ENCODE assay signal across 10 mouse cellular contexts in the genomic region with DNA sequence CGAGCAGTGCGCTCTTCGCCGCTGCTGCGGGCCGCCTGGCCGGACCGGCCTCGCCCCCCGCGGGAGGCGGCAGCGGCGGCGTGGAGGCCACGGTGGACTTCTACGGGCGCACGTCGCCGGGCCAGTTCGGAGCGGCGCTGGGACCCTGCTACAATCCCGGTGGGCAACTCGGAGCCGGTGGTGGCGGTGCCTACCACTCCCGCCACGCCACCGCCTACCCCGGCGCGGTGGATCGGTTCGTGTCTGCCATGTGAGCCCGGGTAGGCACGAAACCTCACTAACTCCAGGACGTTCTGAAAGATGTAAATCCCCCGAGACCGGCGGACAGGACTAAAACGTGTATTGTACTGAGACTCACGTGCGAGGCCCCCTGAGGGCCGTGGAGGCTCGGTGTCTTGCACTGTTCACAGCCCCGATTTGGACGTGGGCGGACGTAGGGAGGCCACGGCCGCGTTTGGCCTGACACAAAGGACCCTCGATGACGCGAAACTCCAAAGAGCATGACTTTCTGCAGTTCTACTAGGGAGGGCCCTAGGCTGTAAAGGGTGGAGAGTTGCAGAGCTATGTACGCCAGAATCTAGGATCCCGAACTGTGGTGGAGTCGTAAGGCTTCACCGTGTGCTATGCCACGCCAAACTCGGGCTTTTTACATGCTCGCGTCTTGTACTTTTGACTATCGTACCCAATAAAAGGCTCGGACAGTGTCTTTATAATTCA. TPM values are rescaled to one million over a fixed set of nuclear protein-coding genes. Genes with fewer than 3 reads are reported as not detected.
A peak's percentile ranks its signal among the peaks of the same experiment; 100 is the strongest.
DNase-seq lines count a peak whose midpoint lies in the region; ATAC-seq and TF ChIP-seq lines count a peak whose summit lies in the region.
"Had no signal": no experiment of that assay in that cellular context is flagged by ENCODE, and none has a peak within 500 bp of the region (broad histone marks: within the 10 kb centered on the region; RNA-seq: fewer than 3 reads in every experiment).

No protein-coding gene starts in this region.

- peak overlapping the region; percentile 60 for H3K4me2 ChIP-seq in heart, embryonic 11.5 days
- H3K4me2 ChIP-seq in forebrain, embryonic 15.5 days (replicated peaks) = peak overlapping the region; percentile 50; the same call in 1 of the 2 replicates
- H3K4me2 ChIP-seq in liver, postnatal 0 days (ENCODE audit: low read depth, low read length) = no peak overlapping the region; the same call in 1 of the 2 replicates

- no peak for TF ChIP-seq POLR2A in ES-Bruce4 (IDR thresholded peaks at IDR 0.05; ENCODE audit: insufficient read depth, low read length)

- no peak for TF ChIP-seq CTCF in ES-Bruce4 (IDR thresholded peaks at IDR 0.05; ENCODE audit: low read depth, low read length)
- TF ChIP-seq CTCF in liver, postnatal 0 days (IDR thresholded peaks at IDR 0.05; ENCODE audit: low read depth) = no peak

- no peaks in the 10 kb centered on the region for H3K9me3 ChIP-seq in heart, embryonic 11.5 days (replicated peaks; ENCODE audit: control insufficient read depth, low read length)
- H3K9me3 ChIP-seq in ES-Bruce4 (replicated peaks; ENCODE audit: control insufficient read depth, insufficient read depth, low read length, poor library complexity, severe bottlenecking) = no peaks in the 10 kb centered on the region
- H3K9me3 ChIP-seq in forebrain, embryonic 15.5 days = no peaks in the 10 kb centered on the region
- no peaks in the 10 kb centered on the region for H3K9me3 ChIP-seq in liver, postnatal 0 days (ENCODE audit: low read length)

- H3K4me1 ChIP-seq in heart, embryonic 11.5 days (ENCODE audit: control insufficient read depth, insufficient read depth, low read length) = no peaks in the 10 kb centered on the region; the same call in 1 of the 2 replicates
- H3K4me1 ChIP-seq in ES-Bruce4 (ENCODE audit: control insufficient read depth, insufficient read depth, low read length) = no peaks in the 10 kb centered on the region
- H3K4me1 ChIP-seq in forebrain, embryonic 15.5 days = peaks cover 24% of the 10 kb centered on the region
- no peaks in the 10 kb centered on the region for H3K4me1 ChIP-seq in liver, postnatal 0 days (ENCODE audit: insufficient read depth)

- TF ChIP-seq EP300 in ES-Bruce4 (IDR thresholded peaks at IDR 0.05; ENCODE audit: insufficient read depth, low read depth, low read length) = no peak
- no peak for TF ChIP-seq EP300 in liver, postnatal 0 days (IDR thresholded peaks at IDR 0.05; ENCODE audit: low read depth)

- H3K9ac ChIP-seq in heart, embryonic 11.5 days (ENCODE audit: low read depth, low read length) = no peak overlapping the region
- H3K9ac ChIP-seq in ES-Bruce4 (ENCODE audit: low read depth, poor library complexity, severe bottlenecking) = peak overlapping the region; percentile 75
- no peak overlapping the region for H3K9ac ChIP-seq in forebrain, embryonic 15.5 days (replicated peaks)
- no peak overlapping the region for H3K9ac ChIP-seq in liver, postnatal 0 days (replicated peaks)

- H3K36me3 ChIP-seq in heart, embryonic 11.5 days (ENCODE audit: control insufficient read depth, insufficient read depth, low read length) = no peaks in the 10 kb centered on the region
- no peaks in the 10 kb centered on the region for H3K36me3 ChIP-seq in ES-Bruce4 (ENCODE audit: control insufficient read depth, insufficient read depth, low read length, poor library complexity, severe bottlenecking)
- H3K36me3 ChIP-seq in forebrain, embryonic 15.5 days = no peaks in the 10 kb centered on the region
- H3K36me3 ChIP-seq in liver, postnatal 0 days (replicated peaks; ENCODE audit: insufficient read depth, low read length) = no peaks in the 10 kb centered on the region

- H3K27ac ChIP-seq in heart, embryonic 11.5 days (ENCODE audit: low read depth, low read length) = no peak overlapping the region
- H3K27ac ChIP-seq in ES-Bruce4 (ENCODE audit: insufficient read depth, low read length) = no peak overlapping the region
- H3K27ac ChIP-seq in forebrain, embryonic 15.5 days (replicated peaks) = no peak overlapping the region
- H3K27ac ChIP-seq in liver, postnatal 0 days (ENCODE audit: low read depth) = no peak overlapping the region

- DNase-seq in heart, adult 11 months = no peak
- DNase-seq in liver, postnatal 0 days = no peak
- no peak for DNase-seq in layer of hippocampus, adult 11-12 months (ENCODE audit: low spot score)
- no peak for DNase-seq in adrenal gland, postnatal 14 days
- no peak for DNase-seq in left cerebral cortex, adult 8-10 months (ENCODE audit: low spot score in 2 of 2)

- peaks cover 96% of the 10 kb centered on the region for H3K27me3 ChIP-seq in heart, embryonic 11.5 days (ENCODE audit: control insufficient read depth, insufficient read depth, low read length)
- H3K27me3 ChIP-seq in ES-Bruce4 (ENCODE audit: control insufficient read depth, insufficient read depth, low read length, poor library complexity, severe bottlenecking) = peaks cover 16% of the 10 kb centered on the region
- H3K27me3 ChIP-seq in forebrain, embryonic 15.5 days = peaks cover 95% of the 10 kb centered on the region
- peaks cover 97% of the 10 kb centered on the region for H3K27me3 ChIP-seq in liver, postnatal 0 days (ENCODE audit: insufficient read depth, low read length)

- 3% methylated on average over 65 of the region's 67 CpGs for WGBS in heart, embryonic 11.5 days (ENCODE audit: insufficient replicate concordance)
- under 1% methylated on average over 53 of the region's 67 CpGs for WGBS in forebrain, embryonic 15.5 days
- 5% methylated on average over 56 of the region's 67 CpGs for WGBS in liver, postnatal 0 days (ENCODE audit: insufficient replicate concordance)

- ATAC-seq in heart, embryonic 11.5 days (replicated peaks; ENCODE audit: insufficient number of reproducible peaks, low FRiP score, low TSS enrichment) = no peak
- ATAC-seq in forebrain, embryonic 15.5 days (replicated peaks) = no peak
- ATAC-seq in liver, postnatal 0 days = no peak

- H3K4me3 ChIP-seq in heart, embryonic 11.5 days (ENCODE audit: low read depth, low read length) = peak overlapping the region; percentile 42
- H3K4me3 ChIP-seq in ES-Bruce4 (ENCODE audit: low read depth, low read length) = peak overlapping the region; percentile 64
- H3K4me3 ChIP-seq in forebrain, embryonic 15.5 days = peak overlapping the region; percentile 40; the same call in 1 of the 2 replicates
- H3K4me3 ChIP-seq in liver, postnatal 0 days (ENCODE audit: low read depth, low read length) = peak overlapping the region; percentile 33; the same call in 1 of the 2 replicates

RNA-seq across cellular contexts. Expression of gene Foxe1, which starts 1.8 kb away (rescaled TPM):
- polyA plus RNA-seq in heart, embryonic 11.5 days (2014; fragmentation: Nextera tagmentation; extraction: Ambion mirVana) = 0.07 TPM in 2 replicates
- 0.55 and 0.78 TPM in 2 replicates for polyA plus RNA-seq in ES-Bruce4 (2011; ENCODE audit: insufficient read depth, insufficient read length, low read depth, missing spikeins)
- not detected in 2 replicates for polyA plus RNA-seq in forebrain, embryonic 15.5 days (2015; fragmentation: Nextera tagmentation; extraction: Ambion mirVana)
- polyA plus RNA-seq in liver, postnatal 0 days (2015; fragmentation: Nextera tagmentation; extraction: Ambion mirVana) = not detected in 2 replicates
- total RNA-seq in adrenal gland, postnatal 14 days (2021) = not detected in 2 replicates
- not detected for total RNA-seq in left cerebral cortex, adult 8-10 months (2022)
- polyA plus RNA-seq: C2C12; gonadal fat pad, adult 2 months had no signal

RNA-seq across cellular contexts. Expression of gene Trmo, which starts 44.0 kb away (rescaled TPM):
- polyA plus RNA-seq in heart, embryonic 11.5 days (2014; fragmentation: Nextera tagmentation; extraction: Ambion mirVana) = 8.4 and 11.5 TPM in 2 replicates
- polyA plus RNA-seq in ES-Bruce4 (2011; ENCODE audit: insufficient read depth, insufficient read length, low read depth, missing spikeins) = 10.1 and 11.5 TPM in 2 replicates
- 11.5 and 12.7 TPM in 2 replicates for polyA plus RNA-seq in forebrain, embryonic 15.5 days (2015; fragmentation: Nextera tagmentation; extraction: Ambion mirVana)
- polyA plus RNA-seq in liver, postnatal 0 days (2015; fragmentation: Nextera tagmentation; extraction: Ambion mirVana) = 4.2 and 6.1 TPM in 2 replicates
- total RNA-seq in adrenal gland, postnatal 14 days (2021) = 6.5 and 6.6 TPM in 2 replicates
- 1 to 10 TPM; 3.8 to 4.6 (median 4.1) TPM for total RNA-seq in left cerebral cortex, adult 8-10 months (2022)
